Mouse (Mus musculus): ENCODE measurements around the gene Ctf1.
A peak's percentile ranks its signal among the peaks of the same experiment; 100 is the strongest.

The Ctf1 gene

DNA sequence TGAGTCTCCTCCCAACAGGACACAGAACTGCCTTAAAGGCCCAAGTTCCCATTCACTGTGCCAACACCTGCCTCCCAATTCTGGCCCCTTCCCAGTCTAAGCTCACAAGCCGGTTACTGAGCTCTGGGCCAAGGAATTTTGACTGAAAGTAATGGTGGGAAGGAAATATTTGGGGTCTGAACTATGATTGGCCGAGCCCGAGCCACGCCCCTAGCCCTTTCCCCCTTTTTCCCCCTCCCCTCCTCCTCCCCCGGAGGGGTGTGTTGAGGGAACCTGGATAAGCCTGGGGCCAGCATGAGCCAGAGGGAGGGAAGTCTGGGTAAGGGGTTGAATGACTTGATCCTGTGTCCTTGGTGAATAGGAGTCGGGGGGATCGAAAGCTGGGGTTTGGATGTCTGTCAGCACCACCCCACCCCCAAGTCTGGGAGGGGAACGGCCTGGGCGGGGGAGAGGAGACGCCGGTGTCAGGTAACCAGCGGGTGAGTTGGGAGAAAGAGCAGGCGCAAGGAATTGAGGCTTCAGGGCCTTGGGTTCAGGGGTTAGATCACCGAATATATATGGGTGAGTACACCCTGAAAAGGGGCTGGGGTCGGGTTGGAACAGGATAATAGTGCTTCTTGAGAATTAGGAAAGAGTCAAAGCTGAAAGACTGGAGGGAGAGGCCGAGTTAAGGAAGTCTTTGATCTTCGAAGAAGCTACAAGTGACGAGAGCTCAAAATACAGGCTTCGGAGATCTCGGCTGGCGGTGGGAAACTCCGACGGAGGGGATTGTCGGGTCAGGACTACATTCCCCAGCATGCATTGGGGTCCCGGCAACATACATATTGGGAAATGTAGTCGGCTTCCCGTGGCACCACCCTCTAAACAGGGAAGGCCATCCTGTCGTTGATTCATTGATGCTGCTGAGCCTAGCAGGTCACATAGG is at the start of gene Ctf1:
TSS of gene Ctf1 (plus strand) at position 276 of the 925 bp plus-strand sequence.
- DNase-seq (ENCODE audit: low spot score): peak; percentile 64

DNA sequence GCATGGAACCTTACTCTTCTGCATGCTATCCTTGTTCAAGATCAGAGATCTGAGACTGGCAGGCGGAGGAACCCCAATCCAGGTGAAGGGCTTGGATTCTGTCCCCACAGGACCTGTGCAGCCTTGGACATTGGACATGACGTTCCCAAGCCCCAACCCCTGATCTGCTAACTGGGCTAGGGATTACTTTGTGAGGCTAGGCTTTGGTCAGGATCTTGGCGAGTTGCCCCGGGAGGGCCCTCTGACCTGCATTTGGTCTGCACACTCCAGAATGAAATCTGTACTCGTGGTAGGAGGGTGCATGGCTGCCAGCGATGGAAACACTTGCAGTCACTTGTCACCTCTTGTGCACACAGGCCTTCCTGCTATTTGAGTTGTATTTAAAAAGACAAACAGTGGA is 49.6 kb upstream of the Ctf1 start:
- peak; percentile 58 for DNase-seq (ENCODE audit: low spot score)

DNA sequence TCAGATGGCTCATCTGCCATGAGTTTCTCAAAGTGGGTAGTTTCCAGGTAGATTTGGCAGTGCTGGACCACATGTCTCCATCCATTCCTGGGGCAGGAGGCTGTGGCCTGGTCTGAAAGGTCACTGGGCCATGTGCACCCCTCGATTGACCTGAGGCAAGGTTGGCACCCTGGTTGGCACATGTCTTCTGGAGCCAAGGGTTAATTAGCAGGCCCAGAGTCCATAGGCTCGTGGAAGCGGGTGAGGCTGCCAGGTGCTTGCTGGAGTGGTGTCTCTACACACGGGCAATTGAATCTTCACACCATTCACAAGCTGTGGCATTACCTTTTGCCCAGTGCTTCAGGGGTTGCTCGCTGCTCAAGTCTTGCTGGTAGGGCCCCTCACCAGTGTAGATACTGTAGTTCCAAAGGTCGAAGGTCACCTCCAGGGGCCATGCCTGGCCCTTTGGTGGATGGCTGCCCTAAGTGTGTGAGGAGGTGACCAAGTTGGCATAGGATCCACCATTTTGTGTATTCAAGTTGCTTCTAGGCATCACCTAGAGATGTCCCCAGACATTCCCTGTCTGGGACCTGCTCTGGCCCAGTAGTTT is 46.4 kb upstream of the Ctf1 start:
- DNase-seq (ENCODE audit: low spot score): no peak

DNA sequence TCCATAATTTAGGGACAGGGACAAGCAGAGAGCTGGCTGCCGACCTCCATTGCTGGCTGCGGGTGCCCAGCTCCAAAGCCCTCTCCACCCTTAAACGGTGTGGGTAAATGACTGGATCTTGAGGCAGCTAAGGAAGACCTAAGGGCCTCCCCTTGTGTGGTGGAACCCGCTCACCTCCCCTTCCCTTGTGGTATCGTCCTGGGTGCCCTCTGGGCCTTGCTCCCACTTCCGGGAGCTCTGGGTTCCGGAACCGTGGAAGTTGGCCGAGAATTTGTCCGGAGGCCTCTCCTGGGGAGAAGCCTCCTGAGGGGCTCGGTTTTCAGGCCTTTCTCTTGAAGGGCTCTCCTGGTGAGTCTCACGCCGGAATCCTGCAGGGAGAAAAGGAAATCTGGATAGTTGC is 45.9 kb upstream of the Ctf1 start:
- DNase-seq (ENCODE audit: low spot score): no peak

DNA sequence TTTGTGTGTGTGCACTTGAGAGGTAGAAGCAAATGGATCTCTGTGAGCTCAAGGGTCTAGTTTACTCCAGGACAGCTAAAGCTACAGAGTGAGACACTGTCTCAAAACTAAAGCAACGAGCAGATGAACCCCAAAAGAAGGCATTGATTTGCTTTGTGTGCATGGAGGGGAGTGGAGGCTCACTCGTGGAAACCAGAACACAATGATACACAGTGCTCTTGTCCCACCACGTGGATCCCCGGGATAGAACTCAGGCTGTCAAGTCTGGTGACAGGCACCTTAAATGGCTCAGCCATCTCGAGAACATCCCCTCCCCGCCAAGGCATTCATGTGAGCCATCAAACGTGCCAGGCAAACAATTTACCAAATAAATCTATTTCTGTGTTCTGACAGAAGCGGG is 45.4 kb upstream of the Ctf1 start:
- no peak for DNase-seq (ENCODE audit: low spot score)

DNA sequence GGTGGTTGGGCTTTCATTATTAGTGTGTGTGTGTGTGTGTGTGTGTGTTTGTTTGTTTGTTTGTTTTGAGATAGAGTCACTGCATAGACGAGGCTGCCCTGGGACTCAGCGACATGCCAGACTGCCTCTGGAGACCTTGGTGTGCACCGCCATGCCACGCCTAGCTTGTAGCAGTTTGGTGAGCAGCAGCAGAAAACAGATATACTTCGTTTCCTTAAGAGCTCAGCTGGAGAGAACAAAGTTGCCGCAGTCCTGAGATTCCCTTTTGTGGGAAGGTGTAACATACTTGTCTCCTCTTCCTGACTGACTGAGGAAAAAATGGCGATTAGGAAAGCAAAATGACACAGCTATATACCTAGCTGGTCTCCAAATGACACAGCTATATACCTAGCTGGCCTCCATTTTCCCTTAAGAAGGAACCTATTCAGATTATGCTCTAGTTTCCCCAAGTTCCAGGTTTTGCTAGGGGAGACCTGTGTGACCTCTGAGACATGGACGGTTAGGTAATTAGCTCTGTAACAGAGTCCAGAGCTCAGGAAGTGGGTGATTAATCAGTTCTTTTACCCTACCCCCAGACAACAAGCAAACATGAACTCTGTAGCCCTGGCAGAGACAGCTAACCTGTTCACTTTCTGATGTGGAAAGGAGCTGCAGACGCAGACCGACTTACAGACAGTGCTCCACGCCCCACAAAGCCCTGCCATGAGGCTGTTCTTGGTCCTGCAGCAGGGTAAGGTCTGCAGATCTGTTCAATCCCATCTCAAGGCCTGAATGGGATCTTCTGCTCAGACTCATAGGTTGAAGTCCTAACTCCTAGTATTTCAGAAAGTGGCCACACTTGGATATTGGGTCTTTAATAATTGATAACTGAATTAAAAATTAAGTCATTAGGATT is 40.4 kb upstream of the Ctf1 start:
- DNase-seq (ENCODE audit: low spot score): no peak

DNA sequence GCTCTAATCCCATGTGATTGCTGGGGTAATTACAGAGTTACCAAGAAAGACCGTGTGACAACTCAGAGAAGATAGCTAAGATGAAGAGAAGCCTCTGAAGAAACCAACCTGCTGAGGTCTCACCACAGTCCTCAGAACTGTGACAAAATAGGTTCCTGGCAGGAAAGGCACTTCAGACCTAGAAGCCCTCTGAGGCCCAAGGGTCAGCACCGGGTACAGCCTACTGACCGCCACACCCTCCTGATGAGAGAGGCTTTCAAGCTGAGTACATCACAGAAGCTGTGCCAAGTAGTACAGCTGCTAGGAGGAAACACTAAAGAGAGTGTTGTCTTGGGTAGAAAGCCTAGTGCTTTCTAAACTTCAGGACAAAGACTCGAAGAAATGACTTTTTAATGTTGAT is 39.8 kb upstream of the Ctf1 start:
- no peak for DNase-seq (ENCODE audit: low spot score)

DNA sequence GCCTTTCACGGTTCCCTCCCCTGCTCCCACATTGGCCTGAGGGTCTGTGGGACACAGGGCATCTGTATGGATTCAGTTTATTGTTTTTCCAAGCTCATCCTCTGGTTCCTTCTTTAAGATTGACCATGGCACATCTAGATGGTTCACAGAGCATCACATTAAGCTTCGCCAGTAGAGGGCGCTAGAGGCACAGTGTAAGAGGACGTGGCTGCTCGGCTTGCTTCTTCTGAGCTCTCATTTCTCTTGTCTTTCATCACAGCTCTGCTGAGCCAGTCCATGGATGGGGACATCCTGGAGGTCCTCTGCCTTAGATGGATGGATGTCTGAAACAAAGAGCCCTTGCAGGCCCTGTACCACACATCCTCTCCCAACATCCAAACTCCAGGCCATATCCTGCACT is 37.6 kb upstream of the Ctf1 start:
- peak; percentile 90 for DNase-seq (ENCODE audit: low spot score)

DNA sequence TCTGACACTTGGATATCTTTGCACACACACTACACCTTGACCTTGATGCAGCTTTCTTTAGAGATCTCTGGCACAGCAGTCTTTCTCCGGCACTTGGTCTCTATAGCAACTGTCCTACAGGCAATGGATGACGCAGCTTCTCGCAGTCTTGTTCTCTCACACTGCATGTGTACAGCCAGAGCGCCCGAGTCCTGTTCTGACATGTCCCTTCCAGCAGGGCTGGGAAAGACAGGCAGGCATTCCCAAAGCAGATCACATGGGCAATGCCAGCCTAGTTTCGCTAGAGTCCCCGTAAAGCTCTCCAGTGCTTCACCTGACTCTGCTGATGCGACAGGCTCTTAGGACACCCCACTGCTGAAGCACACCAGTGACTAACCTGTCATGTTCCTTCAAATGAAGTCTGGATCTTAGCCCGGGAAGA is 37.1 kb upstream of the Ctf1 start:
- DNase-seq (ENCODE audit: low spot score): no peak

DNA sequence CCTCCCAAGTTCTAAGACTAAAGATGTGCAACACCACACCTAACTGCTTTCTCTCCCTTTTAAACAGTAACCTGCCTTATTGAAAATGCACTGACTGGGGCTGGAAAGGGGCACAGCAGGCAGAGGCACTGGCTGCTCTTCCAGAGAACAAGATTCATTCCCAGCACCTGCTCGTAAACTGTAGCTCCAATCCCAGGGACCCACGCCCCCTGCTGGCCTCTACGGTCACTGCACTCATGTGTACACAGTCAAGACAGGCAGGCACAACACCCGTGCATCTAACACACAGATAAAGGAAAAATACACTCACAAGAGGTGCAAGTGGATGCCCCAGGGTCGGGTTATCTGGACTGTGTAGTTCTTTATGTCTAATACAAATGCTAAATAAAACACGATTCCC is 35.5 kb upstream of the Ctf1 start:
- DNase-seq (ENCODE audit: low spot score): no peak

DNA sequence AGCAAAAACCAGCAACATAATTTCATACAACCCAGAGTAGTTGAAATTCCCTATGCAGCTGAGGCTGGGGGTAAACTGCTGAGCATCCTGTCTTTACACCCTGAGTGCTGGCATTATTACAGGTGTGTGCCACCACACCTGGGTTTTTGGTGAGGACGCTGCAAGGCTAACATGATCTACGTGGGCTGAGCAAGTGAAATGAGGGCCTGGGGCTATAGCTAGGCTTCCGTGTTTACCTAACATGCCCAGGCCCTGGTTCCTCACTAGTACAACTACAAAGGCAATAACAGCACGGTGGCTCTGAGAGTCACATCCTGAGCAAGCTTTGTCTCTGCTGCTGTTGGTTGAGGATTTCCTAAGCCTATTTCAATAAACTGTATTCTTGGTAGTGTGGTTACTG is 34.9 kb upstream of the Ctf1 start:
- no peak for DNase-seq (ENCODE audit: low spot score)

DNA sequence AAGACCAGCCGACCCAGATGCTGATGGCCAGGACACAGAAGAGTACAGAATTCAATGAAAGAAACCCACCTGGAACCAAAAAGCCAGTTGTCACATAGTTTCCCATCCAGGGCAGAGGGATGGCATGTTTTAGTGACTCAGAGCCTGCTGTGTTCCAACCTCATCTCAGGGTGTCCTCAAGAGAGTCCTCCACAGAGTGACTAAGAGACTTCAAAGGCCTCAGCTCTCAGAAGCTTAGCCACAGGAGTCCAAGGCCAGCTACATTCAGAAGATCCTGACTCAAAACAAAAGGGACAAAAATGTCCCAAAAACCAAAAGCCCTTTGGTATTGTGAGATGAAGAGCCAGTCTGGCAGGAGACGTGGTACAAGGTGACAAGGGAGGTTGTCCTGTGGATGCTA is 33.7 kb upstream of the Ctf1 start:
- DNase-seq (ENCODE audit: low spot score): no peak

DNA sequence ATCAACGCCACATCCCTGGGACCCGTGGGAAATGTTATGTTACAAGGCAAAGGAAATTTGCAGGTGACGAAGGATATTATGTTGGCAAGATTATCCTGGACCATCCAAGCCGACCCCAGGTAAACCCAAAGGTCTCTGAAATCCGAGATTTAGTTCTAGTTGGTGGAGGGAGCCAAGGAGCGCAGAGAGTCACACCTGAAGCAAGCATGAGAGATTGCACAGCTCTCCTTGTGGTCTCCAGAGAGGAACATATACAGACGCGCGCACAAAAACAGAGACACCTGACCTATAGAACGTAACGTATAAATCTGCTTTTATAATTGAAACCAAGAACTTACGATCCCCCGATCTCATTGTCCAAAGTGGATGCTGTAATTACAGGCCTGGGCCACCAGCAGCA is 32.0 kb upstream of the Ctf1 start:
- DNase-seq (ENCODE audit: low spot score): no peak

DNA sequence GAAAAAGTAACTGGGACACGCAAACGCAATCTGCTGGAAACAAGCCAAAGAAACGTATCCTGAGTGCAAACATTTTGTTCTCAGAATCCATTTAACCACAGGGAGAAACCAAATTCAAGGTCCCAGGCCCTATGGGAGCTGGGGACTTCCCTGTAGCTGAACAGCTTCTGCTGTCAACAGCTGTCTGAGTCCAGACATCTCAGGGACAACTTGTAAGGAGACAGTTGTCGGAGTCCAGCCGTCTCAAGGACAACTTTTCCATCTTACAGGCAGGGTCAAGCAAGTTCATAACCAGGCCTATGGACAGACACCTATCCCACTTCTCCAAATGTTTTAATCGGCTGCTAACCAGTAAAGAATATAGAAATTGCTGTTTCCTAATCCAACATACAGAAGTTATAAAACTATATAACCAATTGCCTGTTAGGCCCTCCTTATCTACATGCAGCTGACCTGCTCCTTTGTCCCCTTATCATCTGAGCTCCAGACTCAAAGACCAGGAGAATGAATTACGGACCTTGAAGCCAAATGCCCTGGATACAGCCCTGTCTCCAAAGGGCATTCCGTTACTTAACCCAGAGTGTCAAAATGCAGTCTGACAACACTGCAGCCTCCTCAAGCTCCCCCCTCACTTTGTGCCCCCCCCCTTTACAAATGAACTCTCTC is 30.5 kb upstream of the Ctf1 start:
- DNase-seq (ENCODE audit: low spot score): no peak

DNA sequence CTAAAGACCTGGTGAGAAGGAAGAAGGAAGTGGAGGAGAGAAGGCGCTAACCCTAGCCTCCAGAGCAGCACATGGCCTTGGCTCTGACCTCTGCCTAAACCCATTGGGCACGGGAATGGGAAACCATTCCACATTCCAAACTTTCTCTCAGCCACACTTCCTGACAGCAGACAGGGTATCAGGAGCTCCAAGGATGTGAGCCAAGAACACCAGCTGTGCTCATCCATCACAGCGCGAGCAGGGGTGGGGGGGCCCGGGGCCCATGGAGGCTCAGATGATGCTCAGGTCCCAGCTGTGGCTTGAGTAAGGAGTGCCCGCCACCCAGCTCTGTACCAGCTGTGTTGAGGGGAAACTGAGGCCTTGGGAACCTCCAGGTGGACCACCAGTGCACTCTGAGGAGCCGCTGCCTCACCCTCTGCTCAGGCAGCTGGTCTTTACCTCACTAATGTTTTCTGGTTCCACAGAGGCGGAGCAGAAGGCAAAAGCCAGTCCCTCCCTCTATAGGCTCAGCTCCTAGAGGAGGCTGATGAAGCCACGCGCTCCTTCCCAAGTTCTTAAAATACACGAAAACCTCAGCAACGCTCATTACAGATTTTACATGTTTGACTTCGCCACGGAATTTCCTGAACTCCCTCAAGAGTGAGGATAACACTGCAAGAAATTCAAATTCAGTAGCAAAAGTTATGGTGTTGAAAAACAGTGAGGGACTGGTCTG is 27.1 kb upstream of the Ctf1 start:
- no peak for DNase-seq (ENCODE audit: low spot score)

DNA sequence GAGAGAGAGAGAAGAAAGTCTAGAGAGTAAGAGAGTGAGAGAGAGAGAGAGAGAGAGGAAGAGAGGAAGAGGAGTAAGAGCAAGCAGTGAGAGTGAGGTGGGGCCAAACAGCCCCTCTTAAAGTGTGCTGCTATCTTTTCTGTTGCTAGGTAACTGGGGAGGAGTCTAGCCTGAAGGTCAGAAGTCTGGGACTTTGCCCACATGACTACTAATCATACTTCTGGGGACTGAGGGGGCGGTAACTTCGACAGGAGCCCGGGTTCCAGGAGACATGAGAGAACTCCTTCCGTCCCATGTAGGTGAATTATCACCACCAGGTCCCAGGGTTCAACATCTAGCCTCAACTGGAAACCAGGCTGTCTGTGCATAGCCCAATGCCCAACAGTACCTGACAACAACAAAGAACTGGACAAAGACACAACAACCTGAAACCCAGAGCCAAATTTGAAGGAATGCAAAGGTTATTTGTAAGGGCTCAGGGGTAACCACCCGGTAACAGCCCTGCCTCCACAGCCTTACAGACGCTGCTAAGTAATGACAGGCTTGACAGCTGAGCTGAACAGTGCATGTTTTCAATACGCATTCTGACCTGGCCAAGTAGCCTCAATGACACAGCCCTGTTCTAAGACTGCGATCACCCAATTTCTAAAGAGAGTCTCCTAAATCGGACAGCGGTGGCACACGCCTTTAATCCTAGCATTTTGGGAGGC is 25.6 kb upstream of the Ctf1 start:
- DNase-seq (ENCODE audit: low spot score): no peak

DNA sequence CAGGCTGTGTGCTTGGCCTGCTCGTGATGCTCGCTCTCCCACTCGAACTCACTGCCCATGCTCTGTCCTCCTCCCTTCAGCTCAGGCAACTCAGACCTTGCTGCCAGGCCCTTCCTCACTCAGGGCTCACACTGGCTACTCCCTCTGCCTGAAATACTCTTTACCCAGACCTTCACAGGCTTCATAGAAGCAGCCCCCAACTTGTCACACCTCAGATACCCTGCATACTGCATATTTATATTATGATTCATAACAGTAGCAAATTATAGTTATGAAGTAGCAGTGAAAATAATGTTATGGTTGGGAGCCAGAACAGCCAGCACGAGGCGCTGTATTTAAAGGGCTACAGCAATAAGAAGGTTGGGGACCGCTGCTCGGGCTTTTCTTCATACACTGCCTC is 23.6 kb upstream of the Ctf1 start:
- no peak for DNase-seq (ENCODE audit: low spot score)

DNA sequence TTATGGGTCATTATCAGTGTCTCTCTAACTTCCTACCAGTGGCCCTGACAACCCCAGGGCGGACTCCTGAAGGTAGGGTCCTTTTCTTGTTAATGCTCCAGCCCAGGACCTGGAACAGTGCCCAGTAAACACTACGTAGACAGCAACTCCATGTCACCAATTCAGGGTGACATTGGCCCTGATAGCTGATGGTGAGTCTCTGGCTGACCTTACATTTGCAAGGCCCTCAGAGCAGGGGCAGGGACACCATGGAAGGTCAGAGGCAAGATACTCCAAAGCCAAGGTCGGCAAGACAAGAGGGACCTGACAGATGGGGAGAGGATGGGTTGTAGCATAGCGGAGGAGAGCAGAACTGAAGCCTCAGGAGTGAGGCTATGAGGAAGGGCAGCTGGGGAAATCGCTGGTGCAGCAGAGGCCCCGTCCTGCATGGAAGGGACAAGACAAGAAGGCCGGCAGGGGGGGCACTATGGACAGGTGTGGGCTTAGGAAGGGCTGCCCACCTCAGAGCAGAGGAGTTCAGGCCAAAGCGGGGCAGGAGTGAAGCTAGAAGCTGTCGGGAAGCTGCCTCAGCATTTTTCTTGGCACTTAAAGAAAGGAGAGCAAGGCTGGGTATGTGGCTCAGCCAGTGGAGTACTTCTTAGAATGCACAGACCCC is 22.8 kb upstream of the Ctf1 start:
- DNase-seq (ENCODE audit: low spot score): no peak

DNA sequence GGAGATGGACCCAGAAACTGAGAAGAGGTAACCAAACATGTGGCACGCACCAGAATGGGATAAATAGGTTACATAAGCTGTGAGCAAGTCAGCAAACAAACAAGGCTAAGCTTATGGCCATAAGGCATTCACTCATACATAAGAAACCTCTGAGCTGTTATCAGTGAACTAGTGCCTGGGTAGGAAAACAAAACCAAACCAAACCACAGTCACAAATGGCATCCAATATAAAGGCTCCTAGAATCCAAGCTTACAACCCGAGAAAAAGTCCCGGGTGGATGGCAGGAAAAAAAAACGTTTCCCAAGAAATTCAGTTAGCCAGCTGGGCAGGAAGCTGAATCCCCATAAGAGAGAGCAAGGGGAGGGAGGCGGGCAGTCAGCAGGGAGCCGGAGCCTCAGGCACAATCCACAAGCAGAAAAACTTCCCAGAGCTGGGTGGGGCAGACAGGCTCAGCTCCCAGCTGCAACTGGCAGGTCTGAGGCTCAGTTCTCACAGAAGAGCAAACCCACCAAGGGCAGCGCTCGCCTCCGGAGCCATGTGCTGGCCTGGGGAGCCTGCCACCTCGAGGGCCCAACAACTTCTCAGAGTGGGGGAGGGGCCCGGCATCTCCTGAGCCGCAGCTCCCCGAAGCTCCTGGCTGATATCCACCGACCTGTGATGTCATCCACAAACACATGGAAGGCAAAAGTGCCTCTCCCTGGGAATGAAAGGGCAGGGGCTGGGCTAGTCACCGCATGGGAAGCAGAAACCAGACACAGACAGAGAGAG is 21.1 kb upstream of the Ctf1 start:
- peak; percentile 89 for DNase-seq (ENCODE audit: low spot score)

DNA sequence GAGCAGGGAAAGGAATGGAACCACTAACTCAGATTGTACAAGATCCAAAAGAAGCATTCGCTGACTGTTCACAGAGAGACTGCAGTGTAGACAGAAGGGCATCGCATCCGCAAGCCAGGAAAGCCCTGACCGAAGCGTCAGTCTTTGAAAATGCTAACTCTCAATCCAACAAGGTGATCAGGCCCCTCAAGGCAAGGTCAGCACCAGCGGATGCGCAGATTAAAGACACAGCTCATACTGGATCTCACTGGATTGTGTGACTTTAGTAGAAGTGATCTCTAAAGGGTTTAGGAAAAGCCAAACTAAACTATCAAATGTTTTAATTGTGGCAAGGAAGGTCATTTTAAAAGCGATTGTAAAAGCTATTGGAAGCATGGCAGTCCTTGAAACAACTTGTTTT is 19.2 kb upstream of the Ctf1 start:
- no peak for DNase-seq (ENCODE audit: low spot score)
